ENCODE assay signal across 24 mouse cellular contexts in genomic region chr3:94959871-94960270, GRCm38 (mm10). TPM values are rescaled to one million over a fixed set of nuclear protein-coding genes. Genes with fewer than 3 reads are reported as not detected.
DNase-seq lines count a peak whose midpoint lies in the region; ATAC-seq and TF ChIP-seq lines count a peak whose summit lies in the region.
"Had no signal": no experiment of that assay in that cellular context is flagged by ENCODE, and none has a peak within 500 bp of the region (broad histone marks: within the 10 kb centered on the region; RNA-seq: fewer than 3 reads in every experiment).

No protein-coding gene starts in this region.

- no peak for TF ChIP-seq POLR2A in ES-Bruce4 (IDR thresholded peaks at IDR 0.05; ENCODE audit: insufficient read depth, low read length)

- peaks cover 38% of the 10 kb centered on the region for H3K36me3 ChIP-seq in hindbrain, embryonic 13.5 days
- peaks cover 26% of the 10 kb centered on the region for H3K36me3 ChIP-seq in hindbrain, embryonic 16.5 days (ENCODE audit: control insufficient read depth, insufficient read depth, low read length)
- H3K36me3 ChIP-seq in ES-Bruce4 (ENCODE audit: control insufficient read depth, insufficient read depth, low read length, poor library complexity, severe bottlenecking) (peaks cover 31% of the 10 kb centered on the region), ES-E14 (ENCODE audit: control insufficient read depth, insufficient read depth, low read length, poor library complexity, severe bottlenecking) (peaks cover 31% of the 10 kb centered on the region)

- no peak overlapping the region for H3K4me2 ChIP-seq in hindbrain, embryonic 13.5 days
- H3K4me2 ChIP-seq in hindbrain, embryonic 16.5 days (ENCODE audit: low read length) = no peak overlapping the region
- H3K4me2 ChIP-seq: embryonic facial prominence, embryonic 12.5 days; forebrain, embryonic 12.5 days; hindbrain, embryonic 12.5 days; intestine, embryonic 15.5 days had no signal

- H3K27ac ChIP-seq in hindbrain, embryonic 13.5 days = no peak overlapping the region
- H3K27ac ChIP-seq in hindbrain, embryonic 16.5 days (ENCODE audit: low read depth, low read length) = no peak overlapping the region
- peak overlapping the region; percentile 73 for H3K27ac ChIP-seq in ES-Bruce4 (ENCODE audit: insufficient read depth, low read length)
- H3K27ac ChIP-seq in ES-E14 (ENCODE audit: insufficient read depth, low read depth, low read length, poor library complexity, severe bottlenecking) = peak overlapping the region; percentile 2; the same call in 1 of the 2 replicates
- H3K27ac ChIP-seq: embryonic facial prominence, embryonic 12.5 days; forebrain, embryonic 12.5 days; heart, embryonic 10.5 days; hindbrain, embryonic 12.5 days; intestine, embryonic 15.5 days had no signal

- in situ Hi-C loops in ES-E14 (cut with MboI; ENCODE audit: low sequenced_read_pairs in 2 of 2, unreplicated experiment in 2 of 2) = no loop called here

- no peak for ATAC-seq in hindbrain, embryonic 13.5 days (ENCODE audit: low FRiP score)
- ATAC-seq in hindbrain, embryonic 16.5 days = no peak
- ATAC-seq in megakaryocyte progenitor cell, adult 5-6 weeks (replicated peaks; ENCODE audit: poor library complexity) = no peak
- ATAC-seq: activated CD4-positive, CD25-positive, alpha-beta regulatory T cell, adult 4 months; CD4-positive, CD25-positive, alpha-beta regulatory T cell, adult 4 months; forebrain, embryonic 16.5 days; intestine, embryonic 15.5 days had no signal

- peaks cover 12% of the 10 kb centered on the region for H3K4me1 ChIP-seq in hindbrain, embryonic 13.5 days (replicated peaks)
- H3K4me1 ChIP-seq in hindbrain, embryonic 16.5 days (ENCODE audit: control insufficient read depth, insufficient read depth, low read depth, low read length) = peaks cover 7% of the 10 kb centered on the region
- peaks cover 3% of the 10 kb centered on the region for H3K4me1 ChIP-seq in ES-Bruce4 (ENCODE audit: control insufficient read depth, insufficient read depth, low read length)
- H3K4me1 ChIP-seq in ES-E14 (ENCODE audit: control insufficient read depth in 2 of 2, insufficient read depth in 2 of 2, low read length in 2 of 2, poor library complexity in 1 of 2) = peaks cover 10 to 17% of the 10 kb centered on the region in 2 experiments

- peak; percentile 79; the same call in 1 of the 2 replicates for TF ChIP-seq EP300 in ES-Bruce4 (IDR thresholded peaks at IDR 0.05; ENCODE audit: insufficient read depth, low read depth, low read length)

- H3K4me3 ChIP-seq in hindbrain, embryonic 13.5 days = no peak overlapping the region
- no peak overlapping the region for H3K4me3 ChIP-seq in hindbrain, embryonic 16.5 days (ENCODE audit: low read length)
- no peak overlapping the region for H3K4me3 ChIP-seq in ES-Bruce4 (ENCODE audit: low read depth, low read length)
- peak overlapping the region in 1 of 2 experiments; percentile 47; a peak in 2 of 4 replicates for H3K4me3 ChIP-seq in ES-E14 (ENCODE audit: insufficient read depth in 1 of 2, low read depth in 1 of 2, low read length in 2 of 2, poor library complexity in 1 of 2, severe bottlenecking in 1 of 2)
- H3K4me3 ChIP-seq: embryonic facial prominence, embryonic 12.5 days; forebrain, embryonic 12.5 days; heart, embryonic 10.5 days; hindbrain, embryonic 12.5 days; intestine, embryonic 15.5 days had no signal

- no peak for DNase-seq in ES-E14 (ENCODE audit: low read depth, low spot score)
- DNase-seq in gastrocnemius, postnatal 14 days = peak; percentile 52
- no peak for DNase-seq in frontal cortex, postnatal 25 days (ENCODE audit: low spot score in 2 of 2)
- DNase-seq in frontal cortex, postnatal 36 days (ENCODE audit: low spot score in 2 of 2) = no peak
- DNase-seq: adrenal gland, postnatal 14 days; cerebellum, adult 11-12 months; cerebellum, adult 9-10 months; cerebellum, postnatal 25 days; heart, postnatal 10 days; heart, postnatal 4 days; kidney, adult 18-20 months had no signal

- no peaks in the 10 kb centered on the region for H3K9me3 ChIP-seq in hindbrain, embryonic 13.5 days
- H3K9me3 ChIP-seq in hindbrain, embryonic 16.5 days (ENCODE audit: control insufficient read depth, low read length) = no peaks in the 10 kb centered on the region
- H3K9me3 ChIP-seq in ES-Bruce4 (replicated peaks; ENCODE audit: control insufficient read depth, insufficient read depth, low read length, poor library complexity, severe bottlenecking) (no peaks in the 10 kb centered on the region), ES-E14 (ENCODE audit: control insufficient read depth, insufficient read depth, low read depth, low read length) (no peaks in the 10 kb centered on the region)
- H3K9me3 ChIP-seq: embryonic facial prominence, embryonic 12.5 days; forebrain, embryonic 12.5 days; G1E; heart, embryonic 10.5 days; hindbrain, embryonic 12.5 days; intestine, embryonic 15.5 days had no signal

- intact Hi-C loops in gastrocnemius, postnatal 14 days (cut with DNase I; ENCODE audit: low total_unique reads) = no loop called here

- 64% methylated on average over 8 of the region's 8 CpGs for WGBS in hindbrain, embryonic 13.5 days
- WGBS in hindbrain, embryonic 16.5 days = 55% methylated on average over 8 of the region's 8 CpGs

- TF ChIP-seq CTCF in ES-Bruce4 (IDR thresholded peaks at IDR 0.05; ENCODE audit: low read depth, low read length) = no peak

- peak overlapping the region; percentile 0; the same call in 1 of the 2 replicates for H3K9ac ChIP-seq in hindbrain, embryonic 13.5 days
- no peak overlapping the region for H3K9ac ChIP-seq in hindbrain, embryonic 16.5 days (ENCODE audit: low read depth, low read length)
- H3K9ac ChIP-seq in ES-Bruce4 (ENCODE audit: low read depth, poor library complexity, severe bottlenecking) = no peak overlapping the region
- no peak overlapping the region for H3K9ac ChIP-seq in ES-E14 (ENCODE audit: insufficient read depth, low read depth, low read length, poor library complexity, severe bottlenecking)
- H3K9ac ChIP-seq: embryonic facial prominence, embryonic 12.5 days; forebrain, embryonic 12.5 days; hindbrain, embryonic 12.5 days; intestine, embryonic 15.5 days had no signal

- H3K27me3 ChIP-seq in hindbrain, embryonic 13.5 days = no peaks in the 10 kb centered on the region
- no peaks in the 10 kb centered on the region for H3K27me3 ChIP-seq in hindbrain, embryonic 16.5 days (replicated peaks; ENCODE audit: control insufficient read depth, insufficient read depth, low read length)
- H3K27me3 ChIP-seq in ES-Bruce4 (ENCODE audit: control insufficient read depth, insufficient read depth, low read length, poor library complexity, severe bottlenecking) = no peaks in the 10 kb centered on the region
- H3K27me3 ChIP-seq: embryonic facial prominence, embryonic 12.5 days; forebrain, embryonic 12.5 days; hindbrain, embryonic 12.5 days; intestine, embryonic 15.5 days had no signal

TF ChIP-seq in ES-E14, 5 proteins besides CTCF, POLR2A, EP300 and RAD21:
- TF ChIP-seq ZNF384 (IDR thresholded peaks at IDR 0.05; ENCODE audit: low read depth, low read length) (no peak), ZC3H11A (IDR thresholded peaks at IDR 0.05; ENCODE audit: borderline replicate concordance, low read depth, low read length) (no peak), CHD2 (IDR thresholded peaks at IDR 0.05; ENCODE audit: low read depth, low read length) (no peak), HCFC1 (IDR thresholded peaks at IDR 0.05; ENCODE audit: borderline replicate concordance, insufficient read depth, low read length) (no peak), MAFK (IDR thresholded peaks at IDR 0.05; ENCODE audit: insufficient read depth, low read depth, low read length) (no peak)

RNA-seq across cellular contexts. Expression of gene Rfx5, which starts 6.0 kb away (rescaled TPM):
- 5.4 and 5.5 TPM in 2 replicates for polyA plus RNA-seq in hindbrain, embryonic 13.5 days (2015; fragmentation: Nextera tagmentation; extraction: Ambion mirVana)
- polyA plus RNA-seq in hindbrain, embryonic 16.5 days (2015; fragmentation: Nextera tagmentation; extraction: Ambion mirVana) = 6.1 and 7.1 TPM in 2 replicates
- 24.8 and 25.1 TPM in 2 replicates for polyA plus RNA-seq in ES-Bruce4 (2011; ENCODE audit: insufficient read depth, insufficient read length, low read depth, missing spikeins)
- 6.1 and 9.0 TPM in 2 replicates for total RNA-seq in ES-E14 (2012; rRNA removed)
- total RNA-seq in gastrocnemius, postnatal 14 days (2021) = 1 to 10 TPM; 5.8 to 7.2 TPM
- total RNA-seq in megakaryocyte progenitor cell, adult 5-6 weeks (2015) = 18.0 and 20.3 TPM in 2 replicates
- total RNA-seq in megakaryocyte progenitor cell, adult 5-6 weeks (2017) = 16.2 and 20.3 TPM in 2 replicates

RNA-seq across cellular contexts. Expression of gene Pi4kb, which starts 14.7 kb away (rescaled TPM):
- polyA plus RNA-seq in hindbrain, embryonic 13.5 days (2015; fragmentation: Nextera tagmentation; extraction: Ambion mirVana) = 23.2 and 24.7 TPM in 2 replicates
- 22.1 and 26.2 TPM in 2 replicates for polyA plus RNA-seq in hindbrain, embryonic 16.5 days (2015; fragmentation: Nextera tagmentation; extraction: Ambion mirVana)
- 11.3 and 12.8 TPM in 2 replicates for polyA plus RNA-seq in ES-Bruce4 (2011; ENCODE audit: insufficient read depth, insufficient read length, low read depth, missing spikeins)
- total RNA-seq in ES-E14 (2012; rRNA removed) = 29.7 and 34.4 TPM in 2 replicates
- total RNA-seq in gastrocnemius, postnatal 14 days (2021) = 10 to 100 TPM; 23.5 to 24.1 TPM
- 21.2 and 23.5 TPM in 2 replicates for total RNA-seq in megakaryocyte progenitor cell, adult 5-6 weeks (2015)
- 24.0 and 24.5 TPM in 2 replicates for total RNA-seq in megakaryocyte progenitor cell, adult 5-6 weeks (2017)

RNA-seq across cellular contexts. Expression of gene Selenbp1, which starts 27.0 kb away (rescaled TPM):
- polyA plus RNA-seq in hindbrain, embryonic 13.5 days (2015; fragmentation: Nextera tagmentation; extraction: Ambion mirVana) = 10.1 and 14.1 TPM in 2 replicates
- polyA plus RNA-seq in hindbrain, embryonic 16.5 days (2015; fragmentation: Nextera tagmentation; extraction: Ambion mirVana) = 18.1 and 23.5 TPM in 2 replicates
- 0.68 and 1.3 TPM in 2 replicates for polyA plus RNA-seq in ES-Bruce4 (2011; ENCODE audit: insufficient read depth, insufficient read length, low read depth, missing spikeins)
- total RNA-seq in ES-E14 (2012; rRNA removed) = 1.5 and 2.7 TPM in 2 replicates
- 1 to 10 TPM; 8.9 to 9.5 TPM for total RNA-seq in gastrocnemius, postnatal 14 days (2021)
- total RNA-seq in megakaryocyte progenitor cell, adult 5-6 weeks (2015) = 27.3 and 28.8 TPM in 2 replicates
- 28.2 and 38.5 TPM in 2 replicates for total RNA-seq in megakaryocyte progenitor cell, adult 5-6 weeks (2017)

RNA-seq across cellular contexts. Expression of gene Zfp687, which starts 55.4 kb away (rescaled TPM):
- 21.6 and 22.8 TPM in 2 replicates for polyA plus RNA-seq in hindbrain, embryonic 13.5 days (2015; fragmentation: Nextera tagmentation; extraction: Ambion mirVana)
- polyA plus RNA-seq in hindbrain, embryonic 16.5 days (2015; fragmentation: Nextera tagmentation; extraction: Ambion mirVana) = 15.9 and 22.0 TPM in 2 replicates
- 37.7 and 56.5 TPM in 2 replicates for polyA plus RNA-seq in ES-Bruce4 (2011; ENCODE audit: insufficient read depth, insufficient read length, low read depth, missing spikeins)
- 19.8 and 20.6 TPM in 2 replicates for total RNA-seq in ES-E14 (2012; rRNA removed)
- total RNA-seq in gastrocnemius, postnatal 14 days (2021) = 10 to 100 TPM; 12.4 to 13.8 TPM
- total RNA-seq in megakaryocyte progenitor cell, adult 5-6 weeks (2015) = 15.8 and 21.5 TPM in 2 replicates
- total RNA-seq in megakaryocyte progenitor cell, adult 5-6 weeks (2017) = 19.6 and 21.3 TPM in 2 replicates

Comparison
In these comparisons a context has a peak if more than half of its experiments do, and no peak if none do; other contexts are left out.
1. H3K27ac ChIP-seq: peak in ES-Bruce4 (single experiment) and ES-E14 (single experiment); none in hindbrain, embryonic 13.5 days (single experiment) and hindbrain, embryonic 16.5 days (single experiment).